Mouse (Mus musculus) neural tube, embryonic 13.5 days (tissue): ENCODE measurements around the gene Cacna2d2. TPM values are rescaled to one million over a fixed set of nuclear protein-coding genes. Genes with fewer than 3 reads are reported as not detected.

Source experiments
- ATAC-seq: fragments of 200-750 bp; cut with Nextera tagmentation; 2 replicates; pipeline ENCODE4 v1.8.0; 2017; ENCODE audit warnings: low read depth, mild to moderate bottlenecking, moderate TSS enrichment, moderate library complexity
- H3K27ac ChIP-seq: fragments of 300-500 bp; sonication (generic); replicated peaks from 2 replicates; pipeline ENCODE4 v1.5.1; 2015; ENCODE audit warnings: moderate library complexity, mild to moderate bottlenecking, inconsistent platforms
- H3K27me3 ChIP-seq: fragments of 300-500 bp; sonication (generic); 2 replicates; pipeline ENCODE4 v1.6.1; 2015; ENCODE audit warnings: mild to moderate bottlenecking, inconsistent platforms
- H3K36me3 ChIP-seq: fragments of 300-500 bp; sonication (generic); 2 replicates; pipeline ENCODE4 v1.6.1; 2015; ENCODE audit warnings: mild to moderate bottlenecking, inconsistent platforms
- H3K4me1 ChIP-seq: fragments of 300-500 bp; sonication (generic); replicated peaks from 2 replicates; pipeline ENCODE4 v1.6.1; 2015; ENCODE audit warnings: inconsistent platforms
- H3K4me2 ChIP-seq: fragments of 300-500 bp; sonication (generic); 2 replicates; pipeline ENCODE4 v1.6.1; 2015; ENCODE audit warnings: inconsistent platforms, mild to moderate bottlenecking, moderate library complexity
- H3K4me3 ChIP-seq: fragments of 300-500 bp; sonication (generic); 2 replicates; pipeline ENCODE4 v1.5.1; 2015; ENCODE audit warnings: mild to moderate bottlenecking, inconsistent platforms
- H3K9ac ChIP-seq: fragments of 300-500 bp; sonication (generic); 2 replicates; pipeline ENCODE4 v1.6.1; 2015; ENCODE audit warnings: moderate library complexity, mild to moderate bottlenecking, inconsistent platforms
- H3K9me3 ChIP-seq: fragments of 300-500 bp; sonication (generic); 2 replicates; pipeline ENCODE4 v1.6.1; 2016; ENCODE audit warnings: inconsistent platforms
- WGBS: fragments of 180-500 bp; shearing (Covaris S2); methylation state at CpG from one replicate; pipeline ENCODE4 v1.1.7; 2015; 5-methylcytosine and 5-hydroxymethylcytosine counted together
- polyA plus RNA-seq: library from polyadenylated mRNA; unstranded; fragments of >200 nt; fragmentation: Nextera tagmentation; extraction: Ambion mirVana; gene quantifications from 2 replicates; pipeline ENCODE4 v1.2.1, GENCODE M21; 2015

The Cacna2d2 gene
- polyA plus RNA-seq, 1 experiment from 2014 or later, result 8.6 TPM

GRCm38 (mm10) chr9:107417106-107417505 lies 17.7 kb downstream of the Cacna2d2 start:
- H3K4me3 ChIP-seq, result no peak overlapping the region
- H3K9ac ChIP-seq, result 0 out of 2 replicates have a peak overlapping the region, but pooled peaks have one; percentile 12
- H3K27ac ChIP-seq, result peak overlapping the region; percentile 68

GRCm38 (mm10) chr9:107419491-107420244 lies 20.3 kb downstream of the Cacna2d2 start:
- H3K4me3 ChIP-seq, result no peak overlapping the region
- no peak for ATAC-seq
- H3K9me3 ChIP-seq, result no peaks in the 10 kb centered on the region
- H3K27me3 ChIP-seq, result no peaks in the 10 kb centered on the region
- H3K27ac ChIP-seq, result no peak overlapping the region
- no peaks in the 10 kb centered on the region for H3K36me3 ChIP-seq
- no peak overlapping the region for H3K9ac ChIP-seq
- no peak overlapping the region for H3K4me2 ChIP-seq
- peaks cover 64% of the 10 kb centered on the region for H3K4me1 ChIP-seq
- WGBS, result 76% methylated on average over 9 of the region's 9 CpGs

More at GRCm38 (mm10) chr9:107417106-107417505, 17.7 kb downstream of the Cacna2d2 start:
- H3K4me2 ChIP-seq, result no peak overlapping the region
- no peaks in the 10 kb centered on the region for H3K9me3 ChIP-seq
- H3K4me1 ChIP-seq, result peaks cover 57% of the 10 kb centered on the region
- ATAC-seq, result peak; percentile 49; the same call in 1 of the 2 replicates
- H3K36me3 ChIP-seq, result no peaks in the 10 kb centered on the region
- no peaks in the 10 kb centered on the region for H3K27me3 ChIP-seq
- 48% methylated on average over 6 of the region's 6 CpGs for WGBS

GRCm38 (mm10) chr9:107420898-107421297 lies 21.5 kb downstream of the Cacna2d2 start:
- Histone ChIP-seq H3K4me3 (no peak overlapping the region), H3K36me3 (no peaks in the 10 kb centered on the region), H3K4me2 (no peak overlapping the region), H3K27me3 (no peaks in the 10 kb centered on the region), H3K9me3 (no peaks in the 10 kb centered on the region), H3K4me1 (peaks cover 76% of the 10 kb centered on the region), H3K9ac (0 out of 2 replicates have a peak overlapping the region, but pooled peaks have one; percentile 5), H3K27ac (no peak overlapping the region; the same call in 1 of the 2 replicates)
- WGBS, result 65% methylated on average over 5 of the region's 5 CpGs
- ATAC-seq, result no peak

GRCm38 (mm10) chr9:107422878-107423277 lies 23.5 kb downstream of the Cacna2d2 start:
- Histone ChIP-seq H3K36me3 (no peaks in the 10 kb centered on the region), H3K4me1 (peaks cover 83% of the 10 kb centered on the region), H3K4me2 (no peak overlapping the region), H3K27me3 (no peaks in the 10 kb centered on the region), H3K27ac (0 out of 2 replicates have a peak overlapping the region, but pooled peaks have one; percentile 42), H3K9ac (no peak overlapping the region), H3K9me3 (no peaks in the 10 kb centered on the region), H3K4me3 (no peak overlapping the region)
- 64% methylated on average over 2 of the region's 2 CpGs for WGBS
- no peak for ATAC-seq

- H3K4me1 ChIP-seq, result peaks cover 94% of the 10 kb centered on the region
These were observed 25.2 kb downstream of the Cacna2d2 start for GRCm38 (mm10) chr9:107424485-107425175.

GRCm38 (mm10) chr9:107427876-107428275 lies 28.5 kb downstream of the Cacna2d2 start:
- no peaks in the 10 kb centered on the region for H3K9me3 ChIP-seq
- no peaks in the 10 kb centered on the region for H3K36me3 ChIP-seq
- no peak overlapping the region for H3K4me3 ChIP-seq
- ATAC-seq, result no peak
- H3K4me1 ChIP-seq, result peaks cover 100% of the 10 kb centered on the region
- peak overlapping the region; percentile 27; the same call in 1 of the 2 replicates for H3K9ac ChIP-seq
- H3K27ac ChIP-seq, result peak overlapping the region; percentile 86
- H3K27me3 ChIP-seq, result no peaks in the 10 kb centered on the region
- WGBS, result 75% methylated on average over 7 of the region's 7 CpGs
- H3K4me2 ChIP-seq, result no peak overlapping the region

More at GRCm38 (mm10) chr9:107424485-107425175, 25.2 kb downstream of the Cacna2d2 start:
- Histone ChIP-seq H3K9me3 (no peaks in the 10 kb centered on the region), H3K36me3 (no peaks in the 10 kb centered on the region), H3K27ac (no peak overlapping the region), H3K4me3 (no peak overlapping the region), H3K27me3 (no peaks in the 10 kb centered on the region), H3K4me2 (no peak overlapping the region), H3K9ac (no peak overlapping the region)
- no peak for ATAC-seq
- WGBS, result 45% methylated on average over 12 of the region's 12 CpGs

- Histone ChIP-seq H3K9me3 (no peaks in the 10 kb centered on the region), H3K4me1 (peaks cover 100% of the 10 kb centered on the region), H3K36me3 (no peaks in the 10 kb centered on the region), H3K4me3 (no peak overlapping the region), H3K9ac (0 out of 2 replicates have a peak overlapping the region, but pooled peaks have one; percentile 27), H3K4me2 (peak overlapping the region; percentile 0; the same call in 1 of the 2 replicates), H3K27ac (peak overlapping the region; percentile 86), H3K27me3 (no peaks in the 10 kb centered on the region; the same call in 1 of the 2 replicates)
- ATAC-seq, result peak; percentile 26; the same call in 1 of the 2 replicates
- 49% methylated on average over 5 of the region's 5 CpGs for WGBS
These were observed 29.2 kb downstream of the Cacna2d2 start for GRCm38 (mm10) chr9:107428451-107429186.

GRCm38 (mm10) chr9:107430445-107430844 lies 31.0 kb downstream of the Cacna2d2 start:
- Histone ChIP-seq H3K36me3 (no peaks in the 10 kb centered on the region), H3K27ac (peak overlapping the region; percentile 86), H3K4me1 (peaks cover 100% of the 10 kb centered on the region), H3K9ac (no peak overlapping the region; the same call in 1 of the 2 replicates), H3K4me3 (no peak overlapping the region), H3K9me3 (no peaks in the 10 kb centered on the region), H3K4me2 (peak overlapping the region; percentile 6; the same call in 1 of the 2 replicates), H3K27me3 (no peaks in the 10 kb centered on the region; the same call in 1 of the 2 replicates)
- ATAC-seq, result peak; percentile 52
- 19% methylated on average over 12 of the region's 12 CpGs for WGBS

GRCm38 (mm10) chr9:107432546-107432945 lies 33.1 kb downstream of the Cacna2d2 start:
- Histone ChIP-seq H3K9ac (no peak overlapping the region), H3K9me3 (no peaks in the 10 kb centered on the region), H3K36me3 (no peaks in the 10 kb centered on the region), H3K4me1 (peaks cover 98% of the 10 kb centered on the region), H3K4me2 (no peak overlapping the region), H3K4me3 (no peak overlapping the region), H3K27ac (no peak overlapping the region), H3K27me3 (no peaks in the 10 kb centered on the region; the same call in 1 of the 2 replicates)
- 65% methylated on average over 3 of the region's 3 CpGs for WGBS
- no peak for ATAC-seq

GRCm38 (mm10) chr9:107434851-107435250 lies 35.4 kb downstream of the Cacna2d2 start:
- no peak overlapping the region for H3K4me2 ChIP-seq
- no peak overlapping the region for H3K4me3 ChIP-seq
- H3K27me3 ChIP-seq, result no peaks in the 10 kb centered on the region; the same call in 1 of the 2 replicates
- WGBS, result 26% methylated on average over 6 of the region's 6 CpGs
- no peaks in the 10 kb centered on the region for H3K36me3 ChIP-seq
- H3K9ac ChIP-seq, result peak overlapping the region; percentile 9; the same call in 1 of the 2 replicates
- H3K9me3 ChIP-seq, result no peaks in the 10 kb centered on the region
- ATAC-seq, result peak; percentile 10
- H3K27ac ChIP-seq, result peak overlapping the region; percentile 68
- H3K4me1 ChIP-seq, result peaks cover 92% of the 10 kb centered on the region

GRCm38 (mm10) chr9:107435285-107435684 lies 35.9 kb downstream of the Cacna2d2 start:
- H3K4me1 ChIP-seq, result peaks cover 92% of the 10 kb centered on the region
- H3K27me3 ChIP-seq, result no peaks in the 10 kb centered on the region; the same call in 1 of the 2 replicates
- no peak overlapping the region for H3K4me2 ChIP-seq
- no peaks in the 10 kb centered on the region for H3K36me3 ChIP-seq
- H3K9me3 ChIP-seq, result no peaks in the 10 kb centered on the region
- 22% methylated on average over 6 of the region's 6 CpGs for WGBS
- ATAC-seq, result no peak
- H3K27ac ChIP-seq, result peak overlapping the region; percentile 68
- H3K4me3 ChIP-seq, result no peak overlapping the region
- H3K9ac ChIP-seq, result peak overlapping the region; percentile 10; the same call in 1 of the 2 replicates
